Mouse (Mus musculus) heart, embryonic 12.5 days (tissue): ENCODE data around the gene Cd46. TPM values are rescaled to one million over a fixed set of nuclear protein-coding genes. Genes with fewer than 3 reads are reported as not detected.

Experiments used
- ATAC-seq: fragments of 200-750 bp; cut with Nextera tagmentation; 2 replicates; pipeline ENCODE4 v1.8.0; 2017; ENCODE audit warnings: moderate TSS enrichment, moderate library complexity; ENCODE audit not compliant: insufficient number of reproducible peaks, low FRiP score
- H3K27ac ChIP-seq: fragments of 300-500 bp; sonication (generic); 2 replicates; pipeline ENCODE4 v1.5.1; 2016; ENCODE audit warnings: mild to moderate bottlenecking, moderate library complexity; ENCODE audit not compliant: poor library complexity, severe bottlenecking
- H3K27me3 ChIP-seq: fragments of 300-500 bp; sonication (generic); replicated peaks from 2 replicates; pipeline ENCODE4 v1.6.1; 2016; ENCODE audit warnings: mild to moderate bottlenecking, moderate library complexity
- H3K36me3 ChIP-seq: fragments of 300-500 bp; sonication (generic); 2 replicates; pipeline ENCODE4 v1.6.1; 2016; ENCODE audit warnings: mild to moderate bottlenecking, moderate library complexity
- H3K4me1 ChIP-seq: fragments of 300-500 bp; sonication (generic); replicated peaks from 2 replicates; pipeline ENCODE4 v1.6.1; 2016; ENCODE audit warnings: mild to moderate bottlenecking
- H3K4me2 ChIP-seq: fragments of 300-500 bp; sonication (generic); 2 replicates; pipeline ENCODE4 v1.6.1; 2016; ENCODE audit warnings: mild to moderate bottlenecking, moderate library complexity
- H3K4me3 ChIP-seq: fragments of 300-500 bp; sonication (generic); 2 replicates; pipeline ENCODE4 v1.5.1; 2016; ENCODE audit warnings: mild to moderate bottlenecking
- H3K9ac ChIP-seq: fragments of 300-500 bp; sonication (generic); 2 replicates; pipeline ENCODE4 v1.6.1; 2016; ENCODE audit warnings: mild to moderate bottlenecking, moderate library complexity
- H3K9me3 ChIP-seq: fragments of 300-500 bp; sonication (generic); replicated peaks from 2 replicates; pipeline ENCODE4 v1.6.1; 2016; ENCODE audit warnings: mild to moderate bottlenecking, moderate library complexity
- WGBS: fragments of 180-500 bp; shearing (Covaris S2); methylation state at CpG from one replicate; pipeline ENCODE4 v1.1.7; 2016; 5-methylcytosine and 5-hydroxymethylcytosine counted together
- polyA plus RNA-seq: library from polyadenylated mRNA; unstranded; fragments of >200 nt; fragmentation: Nextera tagmentation; extraction: Ambion mirVana; gene quantifications from 2 replicates; pipeline ENCODE4 v1.2.1, GENCODE M21; 2016

Gene Cd46
- polyA plus RNA-seq: 0.51 and 0.73 TPM in 2 replicates

DNA sequence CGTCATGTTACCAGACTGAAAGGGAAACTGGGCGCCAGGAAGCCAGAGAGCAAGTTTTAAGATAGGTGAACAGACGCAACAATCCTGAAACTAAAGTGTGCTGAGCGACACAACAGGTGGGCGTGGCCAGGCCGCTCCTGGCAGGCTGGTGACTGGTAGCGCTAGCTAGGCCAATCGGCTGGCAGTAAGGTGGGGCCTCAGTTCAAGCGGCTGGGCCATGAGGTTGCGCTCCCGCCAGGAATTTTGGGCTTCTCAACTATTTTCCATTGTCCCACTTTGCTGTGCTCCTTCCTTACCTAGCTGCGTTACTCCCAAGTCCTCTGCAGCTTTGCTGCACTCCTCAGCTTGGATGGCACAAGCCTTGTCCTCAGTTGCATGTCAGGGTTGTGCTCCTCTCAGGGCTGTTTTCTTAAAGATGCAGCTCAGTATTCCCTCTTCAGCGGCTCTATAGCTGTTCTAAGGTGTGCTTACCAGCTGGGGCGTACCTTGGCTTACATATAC, at the start of gene Cd46:
TSS of gene Cd46 (minus strand) at position 30 of the 501 bp plus-strand sequence.
- peak; percentile 99 for ATAC-seq
- Histone ChIP-seq H3K4me3 (peak within 1 kb of the TSS; percentile 55), H3K36me3 (peaks cover 12% of the 10 kb centered on the region), H3K9me3 (no peaks in the 10 kb centered on the region), H3K27me3 (no peaks in the 10 kb centered on the region), H3K9ac (peak within 1 kb of the TSS; percentile 72), H3K4me1 (peaks cover 12% of the 10 kb centered on the region), H3K27ac (peak within 1 kb of the TSS; percentile 65), H3K4me2 (peak within 1 kb of the TSS; percentile 80)
- 3% methylated on average over 14 of the region's 14 CpGs for WGBS

DNA sequence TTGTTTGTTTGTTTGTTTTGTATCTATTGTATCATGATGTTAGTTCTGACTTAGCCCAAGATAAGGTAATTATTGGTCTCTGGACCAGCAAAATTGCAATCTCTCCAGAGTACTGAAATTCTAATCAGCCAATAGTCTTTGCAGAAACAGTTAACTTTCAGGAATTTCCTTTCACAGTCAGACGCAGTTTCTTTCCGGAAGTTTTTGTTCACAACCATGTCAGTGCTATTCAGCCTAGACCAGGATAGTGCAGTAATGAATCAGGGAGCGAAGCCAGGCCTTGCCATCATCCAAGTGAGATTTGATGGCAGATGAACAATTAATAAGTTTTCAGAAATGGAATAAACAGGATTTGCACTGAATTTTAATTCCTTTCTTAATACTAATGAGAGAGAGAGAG, 40.0 kb upstream of the Cd46 start:
- peak overlapping the region; percentile 68; the same call in 1 of the 2 replicates for H3K4me3 ChIP-seq
- no peak overlapping the region for H3K4me2 ChIP-seq
- WGBS: 49% methylated on average over 3 of the region's 3 CpGs
- H3K9ac ChIP-seq: no peak overlapping the region
- peaks cover 4% of the 10 kb centered on the region; the same call in 1 of the 2 replicates for H3K4me1 ChIP-seq
- H3K27ac ChIP-seq: no peak overlapping the region
- H3K36me3 ChIP-seq: peaks cover 10% of the 10 kb centered on the region
- H3K27me3 ChIP-seq: no peaks in the 10 kb centered on the region
- ATAC-seq: no peak
- H3K9me3 ChIP-seq: no peaks in the 10 kb centered on the region

DNA sequence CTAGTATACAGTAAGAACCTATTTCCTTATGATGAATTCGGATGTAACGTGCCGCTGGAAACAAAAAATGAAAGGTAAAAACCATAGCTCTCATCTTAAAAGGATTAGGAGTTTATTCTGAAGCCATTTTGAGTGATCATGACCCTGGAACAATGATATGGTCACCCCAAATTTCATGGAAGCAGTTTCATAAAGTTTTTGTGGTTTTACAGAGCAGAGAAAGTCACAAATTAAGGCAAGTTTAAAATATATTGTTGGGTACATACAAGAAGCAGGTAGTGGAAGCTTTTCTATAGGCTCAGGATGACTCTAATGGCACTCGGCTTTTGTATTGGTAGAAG, 39.6 kb upstream of the Cd46 start:
- 27% methylated on average over 4 of the region's 4 CpGs for WGBS
- Histone ChIP-seq H3K27ac (peak overlapping the region; percentile 97), H3K4me1 (peaks cover 4% of the 10 kb centered on the region; the same call in 1 of the 2 replicates), H3K4me2 (peak overlapping the region; percentile 71), H3K9me3 (no peaks in the 10 kb centered on the region), H3K36me3 (peaks cover 11% of the 10 kb centered on the region), H3K4me3 (peak overlapping the region; percentile 68), H3K9ac (0 out of 2 replicates have a peak overlapping the region, but pooled peaks have one; percentile 92), H3K27me3 (no peaks in the 10 kb centered on the region)
- ATAC-seq: no peak

DNA sequence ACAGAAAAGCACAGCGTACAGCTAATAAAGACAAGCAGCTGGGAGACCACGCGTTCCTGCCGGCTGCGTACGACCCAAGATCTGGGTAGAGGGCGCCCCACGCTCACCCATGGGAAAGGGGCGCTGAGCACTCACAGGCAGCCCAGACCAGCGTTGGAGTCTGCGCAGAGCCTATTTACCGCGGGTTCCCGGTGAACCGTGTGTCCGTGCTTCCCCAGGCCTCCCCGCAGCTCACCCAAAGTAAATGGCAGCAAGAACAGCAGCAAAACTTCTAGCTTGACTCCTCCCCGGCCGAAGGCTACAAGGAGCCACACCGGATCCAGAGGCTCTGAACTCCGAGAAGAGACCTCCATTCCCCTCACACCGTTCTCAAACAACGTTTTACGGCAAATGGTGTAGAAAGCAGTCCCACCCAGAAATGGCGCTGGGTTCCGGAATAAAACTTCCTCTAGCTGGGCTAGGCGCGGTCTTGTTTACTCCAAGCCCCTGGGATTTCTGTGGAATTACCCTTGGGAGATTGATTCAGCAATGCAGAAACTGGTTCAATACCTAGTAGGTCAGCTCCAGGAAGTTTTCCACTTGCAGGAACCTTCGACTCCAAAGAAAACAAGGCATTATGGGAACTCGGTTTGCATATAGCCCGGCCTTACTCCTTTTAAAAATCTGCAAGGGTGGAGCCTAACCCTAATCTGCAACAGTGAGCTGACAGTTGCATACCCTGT, 39.1 kb upstream of the Cd46 start, which contains the start of gene Cr1l:
TSS of gene Cr1l (minus strand) at position 634 of the 722 bp plus-strand sequence.
- Histone ChIP-seq H3K27me3 (no peaks in the 10 kb centered on the region), H3K9ac (peak within 1 kb of the TSS; percentile 92), H3K4me3 (peak within 1 kb of the TSS; percentile 68), H3K9me3 (no peaks in the 10 kb centered on the region), H3K36me3 (peaks cover 11% of the 10 kb centered on the region), H3K4me1 (peaks cover 4% of the 10 kb centered on the region; the same call in 1 of the 2 replicates), H3K4me2 (peak within 1 kb of the TSS; percentile 71), H3K27ac (peak within 1 kb of the TSS; percentile 97)
- peak; percentile 99 for ATAC-seq
- under 1% methylated on average over 31 of the region's 31 CpGs for WGBS

DNA sequence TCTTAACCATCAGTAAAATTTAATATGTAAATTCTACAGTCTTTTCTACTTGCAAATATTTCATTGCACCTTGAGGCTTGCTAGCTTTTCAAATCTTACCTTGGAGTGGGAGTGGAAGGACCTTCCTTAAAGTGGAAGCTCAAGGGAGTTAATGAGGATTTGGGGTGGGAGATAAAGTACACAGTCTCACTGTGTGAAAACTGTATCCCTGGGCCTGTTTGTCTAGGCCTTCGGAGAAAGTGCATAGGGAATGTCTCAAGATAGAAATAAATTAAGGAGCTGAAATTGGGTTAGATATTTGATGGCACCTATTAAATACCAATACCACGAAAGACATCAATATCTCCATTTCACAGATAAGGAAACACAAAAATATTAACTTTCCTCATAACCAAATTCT, 38.4 kb upstream of the Cd46 start:
- Histone ChIP-seq H3K36me3 (peaks cover 14% of the 10 kb centered on the region), H3K9ac (peak overlapping the region; percentile 92), H3K4me2 (peak overlapping the region; percentile 71), H3K9me3 (no peaks in the 10 kb centered on the region), H3K4me3 (peak overlapping the region; percentile 68), H3K27me3 (no peaks in the 10 kb centered on the region), H3K27ac (peak overlapping the region; percentile 97; the same call in 1 of the 2 replicates), H3K4me1 (peaks cover 4% of the 10 kb centered on the region; the same call in 1 of the 2 replicates)
- WGBS: 11% methylated on average over 2 of the region's 2 CpGs
- no peak for ATAC-seq

DNA sequence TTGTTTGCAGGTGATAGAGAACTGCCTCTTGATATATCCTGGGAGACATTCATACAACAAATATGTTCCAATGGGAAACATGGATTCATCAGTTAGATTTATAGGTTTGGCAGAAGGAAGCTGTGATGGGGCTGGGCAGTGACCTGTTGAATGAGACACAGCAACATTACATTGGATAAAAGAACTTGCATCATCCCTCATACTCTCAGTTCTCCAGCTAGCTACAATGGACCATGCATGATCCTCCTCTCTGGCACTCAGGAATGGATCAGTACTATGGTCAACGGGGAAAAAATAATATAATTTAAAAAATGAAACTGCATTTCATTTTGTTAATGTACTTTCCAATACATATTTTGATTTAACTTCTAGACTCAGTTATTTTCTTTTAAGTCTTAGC, 37.8 kb upstream of the Cd46 start:
- no peak for ATAC-seq
- peaks cover 4% of the 10 kb centered on the region; the same call in 1 of the 2 replicates for H3K4me1 ChIP-seq
- no peaks in the 10 kb centered on the region for H3K9me3 ChIP-seq
- no peak overlapping the region for H3K27ac ChIP-seq
- 81% methylated on average over 1 of the region's 1 CpGs for WGBS
- H3K36me3 ChIP-seq: peaks cover 18% of the 10 kb centered on the region
- no peak overlapping the region for H3K9ac ChIP-seq
- H3K4me2 ChIP-seq: peak overlapping the region; percentile 47
- H3K27me3 ChIP-seq: no peaks in the 10 kb centered on the region
- H3K4me3 ChIP-seq: no peak overlapping the region

DNA sequence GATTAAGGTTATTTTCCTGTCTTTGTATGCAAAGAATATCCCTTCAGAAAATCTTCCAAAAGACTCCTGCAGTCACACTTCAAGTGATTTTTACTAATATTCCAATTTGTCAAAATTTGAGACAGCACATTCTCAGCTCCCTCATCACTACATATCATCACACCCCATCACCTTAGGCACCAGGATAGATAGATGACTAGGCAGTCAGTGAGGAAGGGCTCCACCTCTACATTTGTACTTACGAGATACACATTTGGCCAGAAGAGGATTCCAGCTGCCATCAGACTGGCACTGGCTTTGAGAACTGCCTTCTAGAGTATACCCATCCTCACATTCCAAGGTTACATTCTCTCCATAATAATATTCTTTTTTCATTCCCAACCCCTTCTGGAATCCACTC, 22.4 kb upstream of the Cd46 start:
- no peaks in the 10 kb centered on the region for H3K27me3 ChIP-seq
- H3K4me1 ChIP-seq: no peaks in the 10 kb centered on the region
- H3K36me3 ChIP-seq: peaks cover 46% of the 10 kb centered on the region
- 88% methylated on average over 1 of the region's 1 CpGs for WGBS
- H3K4me2 ChIP-seq: no peak overlapping the region
- H3K27ac ChIP-seq: no peak overlapping the region
- no peak overlapping the region for H3K9ac ChIP-seq
- ATAC-seq: no peak; the same call in 1 of the 2 replicates
- no peak overlapping the region for H3K4me3 ChIP-seq
- H3K9me3 ChIP-seq: no peaks in the 10 kb centered on the region

DNA sequence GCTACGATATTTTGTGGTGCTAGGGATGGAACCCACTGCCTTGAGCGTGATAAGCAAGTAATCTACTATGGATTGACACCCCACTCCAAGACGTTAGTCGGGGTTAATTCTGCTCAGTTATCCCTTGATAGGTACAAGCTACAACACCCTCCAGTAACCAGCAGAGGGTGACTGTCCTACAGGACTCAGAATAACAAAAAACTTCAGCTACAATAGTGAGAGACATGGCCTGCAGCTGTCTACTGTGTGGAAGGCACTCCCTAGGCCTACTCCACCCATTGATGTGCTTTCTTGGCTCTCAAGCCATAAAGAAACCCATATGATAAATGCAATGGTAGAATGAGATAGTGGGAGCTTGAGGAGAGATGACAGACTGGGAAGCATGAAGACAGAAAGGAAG, 21.6 kb upstream of the Cd46 start:
- H3K9me3 ChIP-seq: no peaks in the 10 kb centered on the region
- H3K27ac ChIP-seq: no peak overlapping the region
- 86% methylated on average over 4 of the region's 4 CpGs for whole genome bisulfite sequencing
- ATAC-seq: no peak; the same call in 1 of the 2 replicates
- H3K36me3 ChIP-seq: peaks cover 46% of the 10 kb centered on the region
- no peak overlapping the region for H3K4me2 ChIP-seq
- no peaks in the 10 kb centered on the region for H3K4me1 ChIP-seq
- H3K27me3 ChIP-seq: no peaks in the 10 kb centered on the region
- H3K9ac ChIP-seq: no peak overlapping the region
- H3K4me3 ChIP-seq: no peak overlapping the region

DNA sequence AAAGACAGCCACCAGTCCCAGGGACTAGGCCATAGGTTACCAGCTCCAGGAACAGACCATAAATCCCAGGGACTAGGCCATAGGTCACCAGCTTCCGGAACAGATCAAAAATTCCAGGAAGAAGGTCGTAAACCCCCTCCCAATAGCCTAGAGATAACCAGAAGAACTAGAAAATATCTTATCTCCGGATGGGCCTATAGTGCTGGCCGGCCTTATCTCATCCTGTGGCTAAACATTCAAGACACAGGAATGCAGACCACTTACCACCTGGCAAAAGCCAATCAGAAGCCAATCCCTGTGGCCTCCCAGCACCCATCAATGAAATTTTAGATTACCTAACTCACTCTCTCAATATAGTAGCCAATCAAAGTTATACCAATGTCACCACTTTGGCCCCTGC, 8.6 kb upstream of the Cd46 start:
- 9% methylated on average over 4 of the region's 4 CpGs for WGBS

DNA sequence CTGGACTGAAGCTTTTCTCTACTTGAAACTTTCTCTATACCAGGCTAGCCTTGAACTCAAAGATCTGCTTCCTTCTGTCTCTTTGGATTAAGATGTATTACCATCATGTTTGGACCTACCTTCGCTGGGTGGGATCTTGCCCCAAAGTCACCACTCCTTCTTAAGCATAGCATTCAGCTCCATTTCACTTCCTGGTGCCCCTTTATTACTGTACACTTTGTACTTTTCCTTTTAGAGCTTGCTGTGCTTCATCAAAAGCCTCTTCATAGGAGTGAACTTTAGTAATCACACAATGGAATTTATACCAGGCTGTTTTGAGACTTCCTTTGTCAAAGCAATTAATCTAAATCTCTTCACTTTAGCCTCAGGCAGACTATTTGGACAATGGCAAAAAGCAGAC, 6.0 kb upstream of the Cd46 start:
- no peak for ATAC-seq
- Histone ChIP-seq H3K4me2 (no peak overlapping the region), H3K27me3 (no peaks in the 10 kb centered on the region), H3K9me3 (no peaks in the 10 kb centered on the region), H3K9ac (no peak overlapping the region), H3K4me1 (peaks cover 8% of the 10 kb centered on the region; the same call in 1 of the 2 replicates), H3K36me3 (peaks cover 45% of the 10 kb centered on the region), H3K27ac (no peak overlapping the region), H3K4me3 (no peak overlapping the region)
- WGBS: 88% methylated on average over 1 of the region's 1 CpGs

More for the DNA sequence above, 8.6 kb upstream of the Cd46 start:
- 0 out of 2 replicates have a peak, but pooled peaks have one; percentile 29 for ATAC-seq
- no peaks in the 10 kb centered on the region for H3K27me3 ChIP-seq
- H3K9ac ChIP-seq: no peak overlapping the region
- peaks cover 6% of the 10 kb centered on the region; the same call in 1 of the 2 replicates for H3K4me1 ChIP-seq
- peaks cover 53% of the 10 kb centered on the region for H3K36me3 ChIP-seq
- H3K4me3 ChIP-seq: no peak overlapping the region
- H3K4me2 ChIP-seq: no peak overlapping the region
- no peaks in the 10 kb centered on the region for H3K9me3 ChIP-seq
- H3K27ac ChIP-seq: no peak overlapping the region

DNA sequence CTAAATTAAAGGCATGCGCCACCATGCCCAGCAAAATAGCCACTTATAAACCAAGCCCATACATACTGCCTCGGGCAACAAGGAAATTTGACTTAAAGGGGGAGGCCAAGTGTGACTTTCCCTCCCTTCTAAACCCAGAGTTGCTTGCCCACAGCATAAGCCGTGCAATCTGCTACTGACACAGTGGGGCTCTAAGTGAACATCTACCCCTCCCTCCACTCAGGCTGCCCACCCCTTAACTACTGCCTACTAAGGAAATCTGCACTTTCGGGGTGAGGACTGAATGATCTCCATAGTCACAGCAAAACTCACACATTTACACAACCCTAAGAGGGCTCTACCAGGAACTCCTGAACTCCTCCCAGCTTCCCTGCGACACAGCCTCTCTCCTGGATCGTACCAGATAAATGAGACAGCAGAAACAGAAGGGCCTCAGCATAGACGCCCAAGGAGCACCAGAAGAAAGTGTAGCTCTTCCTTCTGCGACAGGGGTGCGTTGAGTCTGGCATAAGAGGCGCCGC, 290 bp downstream of the Cd46 start:
- H3K36me3 ChIP-seq: peaks cover 7% of the 10 kb centered on the region
- peak overlapping the region; percentile 55 for H3K4me3 ChIP-seq
- WGBS: 18% methylated on average over 11 of the region's 11 CpGs
- H3K27me3 ChIP-seq: no peaks in the 10 kb centered on the region
- H3K9ac ChIP-seq: peak overlapping the region; percentile 72
- H3K4me1 ChIP-seq: peaks cover 12% of the 10 kb centered on the region
- no peaks in the 10 kb centered on the region for H3K9me3 ChIP-seq
- H3K27ac ChIP-seq: peak overlapping the region; percentile 65
- ATAC-seq: peak; percentile 95
- H3K4me2 ChIP-seq: peak overlapping the region; percentile 80
